Mouse (Mus musculus) MN1 (cell line): ENCODE measurements around the gene Kctd11.

Source experiments
- DNase-seq: peaks from one replicate; pipeline ENCODE4 v3.0.0-alpha.2; 2016; ENCODE audit warnings: low spot score

Kctd11 gene

DNA sequence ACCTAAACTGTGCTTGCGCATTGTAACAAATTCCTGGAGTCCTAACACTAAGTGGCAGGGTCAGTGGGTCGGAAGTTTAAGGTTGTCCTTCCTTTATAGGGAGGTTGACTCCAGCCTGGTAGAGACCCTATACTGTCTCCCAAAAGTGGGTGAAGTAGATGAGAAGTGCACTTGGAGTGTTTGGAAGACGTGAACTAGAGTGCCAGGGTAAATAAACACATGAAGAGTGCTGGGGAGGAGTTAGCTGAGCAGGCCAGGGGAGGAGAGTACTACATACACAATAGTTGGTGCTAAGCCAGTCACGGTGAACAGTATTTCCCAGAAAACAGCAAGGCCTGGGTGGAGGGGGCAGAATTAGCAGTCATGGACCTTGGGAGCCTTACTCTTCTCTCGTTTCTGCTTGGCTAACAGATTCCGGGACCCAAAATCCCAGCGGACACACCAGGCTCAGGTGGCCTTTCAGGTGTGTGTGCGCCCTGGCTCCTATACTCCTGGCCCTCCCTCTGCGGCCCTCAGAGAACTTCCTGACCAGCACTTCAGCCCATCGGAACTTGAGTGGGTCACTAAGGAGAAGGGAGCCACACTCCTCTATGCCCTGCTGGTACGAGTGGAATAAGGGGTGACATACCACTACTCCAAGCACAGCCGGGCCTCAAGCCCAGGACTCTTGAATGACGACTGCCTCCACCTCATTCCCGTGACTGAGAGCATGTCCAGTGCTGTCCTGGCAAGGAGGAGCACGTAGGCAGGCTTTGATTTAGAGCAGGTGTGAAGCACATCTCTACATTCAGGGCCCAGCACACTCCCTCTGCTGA, 31.7 kb upstream of the Kctd11 start:
- DNase-seq: no peak

DNA sequence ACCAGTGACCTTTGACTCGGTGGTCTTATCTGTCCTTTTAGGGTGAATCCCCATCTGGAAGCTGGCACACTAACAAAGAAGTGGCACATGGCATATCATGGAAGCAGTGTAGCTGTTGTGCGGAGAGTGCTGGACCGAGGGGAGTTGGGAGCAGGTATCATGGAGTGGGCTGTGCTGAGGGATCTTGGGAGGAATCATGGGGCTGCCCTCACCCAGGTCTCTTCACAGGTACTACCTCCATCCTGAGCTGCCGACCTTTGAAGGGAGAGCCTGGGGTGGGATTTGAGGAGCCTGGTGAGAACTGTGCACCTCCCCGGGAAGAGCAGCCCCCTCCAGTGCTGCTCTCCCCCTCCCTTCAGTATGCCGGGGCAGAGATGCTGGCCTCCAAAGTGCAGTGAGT, 30.5 kb upstream of the Kctd11 start:
- no peak for DNase-seq

DNA sequence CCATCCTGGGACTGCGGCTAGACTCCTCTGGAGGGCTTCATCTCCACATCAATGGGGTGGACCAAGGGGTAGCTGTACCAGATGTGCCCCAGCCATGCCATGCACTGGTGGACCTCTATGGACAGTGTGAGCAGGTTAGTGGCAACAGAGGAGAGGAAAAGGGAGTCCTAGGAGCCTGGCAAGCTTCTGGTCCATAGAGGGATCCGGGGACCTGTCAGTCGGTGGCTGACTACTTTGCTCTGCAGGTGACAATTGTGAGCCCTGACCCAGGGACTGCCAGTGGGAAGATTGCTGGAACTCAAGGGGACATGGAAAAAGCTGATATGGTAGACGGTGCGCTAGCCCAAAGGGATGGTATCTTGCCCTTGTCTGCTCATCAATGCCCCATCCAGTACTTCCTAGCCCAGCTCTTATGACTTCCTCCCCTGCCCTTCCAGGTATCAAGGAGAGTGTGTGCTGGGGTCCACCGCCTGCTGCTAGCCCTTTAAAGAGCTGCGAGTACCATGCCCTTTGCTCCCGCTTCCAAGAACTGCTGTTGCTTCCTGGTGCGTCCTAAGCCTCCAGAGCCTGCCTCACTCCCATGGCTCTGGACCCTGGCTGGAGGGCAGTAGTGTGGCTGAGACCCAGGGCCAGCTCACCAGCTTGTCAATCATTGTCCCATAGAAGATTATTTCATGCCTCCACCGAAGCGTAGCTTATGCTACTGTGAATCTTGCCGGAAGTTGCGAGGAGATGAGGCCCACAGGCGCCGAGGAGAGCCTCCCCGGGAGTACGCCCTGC, 29.8 kb upstream of the Kctd11 start:
- DNase-seq: no peak

DNA sequence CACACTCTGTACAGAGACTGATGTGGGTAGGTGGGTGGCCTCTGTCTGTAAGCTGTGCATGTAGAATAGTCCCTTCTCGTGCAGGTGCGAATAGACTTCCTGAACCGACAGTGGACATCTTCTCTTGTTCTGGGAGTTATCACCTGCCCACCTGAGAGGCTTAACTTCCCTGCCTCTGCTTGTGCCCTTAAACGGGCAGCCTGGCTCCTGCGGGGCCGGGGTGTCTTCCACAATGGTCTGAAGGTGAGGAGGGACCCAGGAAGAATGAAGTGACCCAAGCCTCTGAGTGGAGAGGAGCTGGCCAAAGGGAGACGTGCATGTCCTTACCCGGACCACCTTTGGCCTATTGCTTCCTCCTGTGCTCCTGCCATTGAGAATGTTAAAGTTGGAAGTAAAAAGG, 29.0 kb upstream of the Kctd11 start:
- no peak for DNase-seq

DNA sequence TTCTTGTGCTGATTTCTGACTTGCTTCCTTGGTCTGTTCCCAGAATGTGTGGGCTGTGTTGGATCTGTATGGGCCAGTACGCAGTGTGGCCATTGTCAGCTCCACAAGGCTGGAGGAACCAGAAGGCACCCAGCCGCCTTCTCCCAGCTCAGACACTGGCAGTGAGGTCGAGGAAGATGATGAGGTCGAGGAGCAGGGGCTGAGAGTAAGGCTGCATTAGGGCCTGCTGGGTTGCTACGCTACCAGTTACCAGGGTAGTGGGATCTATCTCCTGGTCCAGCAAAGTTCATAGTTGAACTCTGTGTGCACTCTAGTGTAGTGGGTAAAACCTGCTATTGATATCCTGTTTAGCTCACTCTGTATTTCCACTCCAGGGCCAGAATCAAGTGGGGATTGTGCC, 28.0 kb upstream of the Kctd11 start:
- DNase-seq: no peak

DNA sequence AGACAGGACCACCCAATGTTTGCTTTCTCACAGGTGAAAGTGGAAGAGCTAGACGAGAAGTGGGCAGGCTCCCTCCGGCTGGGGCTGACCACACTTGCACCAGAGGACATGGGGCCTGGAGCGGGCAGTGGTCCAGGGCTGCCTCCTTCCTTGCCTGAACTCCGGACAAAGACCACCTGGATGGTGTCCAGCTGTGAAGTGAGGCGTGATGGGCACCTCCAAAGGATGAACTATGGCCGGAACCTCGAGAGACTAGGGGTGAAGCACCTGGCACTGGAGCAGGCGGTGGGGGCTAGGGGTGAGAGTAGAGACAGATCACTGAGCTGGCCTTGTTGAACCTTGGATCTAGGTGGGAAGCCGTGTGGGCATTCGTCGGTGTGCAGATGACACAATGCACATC, 27.4 kb upstream of the Kctd11 start:
- no peak for DNase-seq

DNA sequence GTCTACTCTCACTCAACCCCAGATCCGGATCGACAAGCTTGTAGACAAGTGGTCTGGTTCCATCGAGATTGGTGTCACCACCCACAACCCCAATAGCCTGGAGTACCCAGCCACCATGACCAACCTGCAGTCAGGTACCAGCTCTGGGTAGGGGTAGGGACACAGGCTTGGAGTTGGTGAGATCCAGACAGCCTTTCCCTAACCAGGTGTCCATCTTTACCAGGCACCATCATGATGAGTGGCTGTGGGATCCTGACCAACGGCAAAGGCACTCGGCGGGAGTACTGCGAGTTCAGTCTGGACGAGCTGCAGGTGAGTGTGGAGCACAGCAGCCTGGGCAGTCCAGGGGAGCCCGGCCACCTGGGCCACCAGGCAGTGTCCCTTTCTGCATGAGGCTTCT, 23.1 kb upstream of the Kctd11 start:
- DNase-seq: no peak

DNA sequence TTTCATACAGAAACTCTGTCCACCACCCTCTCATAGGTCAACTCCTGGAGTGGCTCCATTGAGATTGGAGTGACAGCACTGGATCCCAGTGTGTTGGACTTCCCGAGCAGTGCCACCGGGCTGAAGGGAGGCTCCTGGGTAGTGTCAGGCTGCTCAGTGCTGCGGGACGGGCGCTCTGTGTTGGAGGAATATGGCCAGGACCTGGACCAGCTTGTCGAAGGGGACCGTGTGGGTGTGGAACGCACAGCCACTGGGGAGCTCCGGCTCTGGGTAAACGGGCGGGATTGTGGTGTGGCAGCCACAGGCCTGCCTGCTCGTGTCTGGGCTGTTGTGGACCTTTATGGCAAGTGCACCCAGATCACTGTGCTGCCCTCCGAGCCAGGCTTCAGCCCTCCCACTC, 21.8 kb upstream of the Kctd11 start:
- DNase-seq: no peak

DNA sequence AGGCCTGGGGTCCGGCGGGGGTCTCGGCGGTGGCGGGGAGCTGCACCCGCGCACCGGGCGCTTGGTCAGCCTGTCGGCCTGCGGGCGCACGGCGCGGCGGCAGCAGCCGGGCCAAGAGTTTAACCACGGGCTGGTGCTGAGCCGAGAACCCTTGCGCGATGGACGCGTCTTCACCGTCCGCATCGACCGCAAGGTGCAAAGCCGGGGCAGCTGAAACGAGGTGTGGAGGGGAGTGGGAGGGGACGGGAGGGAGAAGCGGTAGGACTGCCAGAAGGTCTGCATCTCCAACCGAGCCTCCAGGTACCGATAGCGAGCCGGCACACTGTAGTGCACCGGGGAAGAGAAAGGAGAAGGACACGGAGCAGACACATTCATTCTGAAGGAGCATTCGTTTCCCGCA, 20.8 kb upstream of the Kctd11 start:
- peak; percentile 46 for DNase-seq

DNA sequence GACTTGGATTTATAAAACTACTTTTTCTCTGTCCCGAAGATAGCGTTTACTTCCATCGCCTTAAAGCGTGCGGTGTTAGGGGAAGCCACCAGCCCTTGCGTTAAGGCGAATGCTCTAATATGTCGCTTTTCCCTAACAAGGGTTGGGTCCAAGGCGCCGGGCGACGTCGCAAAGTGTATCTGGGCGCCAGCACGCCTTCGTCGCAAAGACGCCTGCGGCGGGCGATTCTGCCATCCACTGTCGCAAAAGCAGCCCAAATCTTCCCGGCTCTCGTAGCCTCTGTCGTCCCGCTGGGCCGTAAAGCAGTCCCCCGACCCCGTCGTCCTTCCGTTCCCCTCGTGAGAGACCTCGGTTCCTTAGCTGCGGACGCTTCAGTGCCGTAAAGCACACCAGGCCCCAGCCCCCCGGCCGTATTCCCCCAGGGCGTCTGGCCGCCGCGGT, 20.2 kb upstream of the Kctd11 start:
- peak; percentile 98 for DNase-seq

DNA sequence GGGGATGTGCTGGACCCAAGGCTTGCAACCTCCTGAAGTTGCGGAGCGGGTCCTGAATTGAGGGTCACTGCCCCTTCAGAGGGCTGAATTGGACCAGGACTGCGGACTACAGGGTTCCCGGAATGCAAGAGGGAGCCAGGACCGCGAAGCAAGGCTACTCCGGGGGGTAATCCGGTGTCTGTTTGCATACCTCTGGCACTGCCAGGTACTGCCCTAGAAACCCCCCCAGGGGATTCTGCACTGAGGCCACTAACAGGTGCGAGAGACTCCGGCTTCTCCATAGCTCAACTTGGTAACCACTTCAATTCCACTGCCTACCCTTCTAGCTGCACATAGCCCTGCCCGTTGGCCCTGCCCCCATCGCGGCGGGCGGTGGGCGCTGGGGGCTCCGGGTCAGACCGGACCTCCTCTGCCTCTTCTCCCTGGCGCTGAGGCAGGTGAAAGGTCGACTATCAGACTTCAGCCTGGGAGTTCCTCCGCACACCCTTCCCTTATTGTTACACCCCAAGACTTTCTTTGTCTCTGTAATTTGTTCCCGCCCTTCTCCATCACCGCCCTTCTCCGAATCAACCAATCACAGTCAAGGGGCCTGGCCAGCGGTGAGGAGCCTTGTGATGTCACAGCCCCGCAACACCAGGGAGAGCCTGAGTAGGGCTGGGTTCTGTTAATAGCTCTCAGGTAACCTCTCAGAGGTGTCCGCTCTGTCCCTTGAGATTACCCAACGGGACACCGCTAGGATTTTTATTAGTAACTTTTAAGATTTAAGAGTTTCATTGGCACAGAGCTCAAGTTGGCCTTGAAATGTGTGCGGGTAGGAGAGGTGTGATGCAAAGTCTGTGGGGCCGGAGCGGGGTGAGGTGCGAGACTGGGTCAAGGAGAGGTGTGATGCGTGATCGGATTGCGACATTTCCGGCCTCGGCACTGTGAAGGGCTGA, 19.5 kb upstream of the Kctd11 start, which contains the start of the genes 2810408A11Rik and Neurl4:
Gene 2810408A11Rik (minus strand): TSS at position 517 of the 935 bp plus-strand sequence.
Gene Neurl4 (plus strand): TSS at position 602 of the 935 bp plus-strand sequence.
- DNase-seq: peak; percentile 91

DNA sequence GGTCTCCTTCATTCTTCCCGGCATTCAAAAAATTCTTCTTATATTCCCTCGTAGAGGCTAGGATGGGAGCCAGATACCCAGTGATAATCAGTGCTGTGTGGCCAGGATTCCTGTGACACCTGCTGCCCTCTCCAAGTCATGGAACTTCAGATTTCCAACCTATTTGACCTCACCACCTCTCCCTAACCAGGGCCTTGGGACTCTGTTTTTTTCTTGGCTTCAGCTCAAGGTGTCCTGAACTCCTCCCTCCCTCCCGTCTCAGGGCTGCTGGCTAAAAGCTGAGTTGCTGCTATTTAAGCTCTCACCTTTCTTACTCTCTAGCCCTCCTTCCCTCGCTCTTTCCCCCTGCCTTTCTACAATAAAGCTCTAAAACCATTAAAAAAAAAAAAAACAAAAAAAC, 18.7 kb upstream of the Kctd11 start:
- no peak for DNase-seq

DNA sequence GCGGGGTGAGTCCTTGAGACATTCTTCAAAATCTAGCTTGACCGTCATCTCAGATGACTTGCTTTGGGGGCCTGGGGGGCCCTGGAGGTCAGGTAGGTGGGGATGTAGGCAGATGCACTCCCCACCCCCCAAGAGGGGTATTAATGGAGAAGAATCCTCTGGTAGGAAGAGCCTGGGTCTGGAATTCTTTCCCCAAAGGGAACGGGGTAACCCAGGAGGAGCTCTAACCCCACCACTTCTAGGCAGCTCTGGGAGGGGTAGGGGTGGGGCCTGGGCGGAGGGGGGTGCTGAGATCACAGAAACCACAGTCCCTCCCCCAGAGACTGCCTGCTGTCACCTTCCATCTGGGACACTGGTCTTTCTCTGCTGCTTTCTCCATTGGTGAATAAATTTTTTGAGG, 14.1 kb upstream of the Kctd11 start, which contains the start of gene Acap1:
Gene Acap1 (minus strand): TSS at position 249 of the 400 bp plus-strand sequence.
- DNase-seq: no peak

DNA sequence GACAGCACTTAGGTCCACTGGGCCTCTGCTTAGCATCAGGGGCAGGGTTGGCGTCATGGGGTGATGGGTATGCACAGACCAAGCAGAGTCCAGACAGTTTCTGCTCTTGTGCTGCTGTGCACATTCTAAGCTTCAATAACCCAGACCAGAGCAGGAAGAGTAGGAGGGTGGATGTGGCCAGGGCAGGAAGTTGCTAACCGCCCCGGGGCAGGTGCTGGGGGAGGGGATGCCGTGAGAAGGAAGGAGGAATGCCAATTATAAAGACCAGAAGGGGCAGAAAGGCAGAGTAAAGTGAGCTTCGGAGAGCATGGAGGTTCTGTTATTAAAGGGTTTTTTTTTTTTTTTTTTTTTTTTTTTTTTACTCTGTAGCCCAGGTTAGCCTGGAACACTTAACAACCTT, 13.5 kb upstream of the Kctd11 start:
- no peak for DNase-seq

DNA sequence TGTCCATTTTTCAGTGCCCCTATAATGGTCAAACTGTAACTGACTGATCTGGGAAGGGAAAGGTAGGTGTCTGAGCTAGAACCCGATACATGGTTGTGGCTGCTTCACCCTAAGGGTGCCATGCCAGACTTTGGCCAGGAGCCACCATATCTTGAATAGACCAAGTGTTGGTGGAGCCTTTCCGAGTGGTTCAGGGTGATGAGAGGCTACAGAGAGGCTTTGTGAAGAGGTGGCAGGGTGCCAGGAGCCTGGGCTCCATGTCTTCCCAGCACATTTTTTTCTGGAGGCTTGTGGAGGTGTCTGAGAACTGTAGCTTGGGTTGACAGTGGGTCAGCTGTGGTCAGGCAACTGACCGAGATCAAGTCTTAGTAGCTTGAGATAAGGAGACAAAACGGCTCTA, 10.3 kb upstream of the Kctd11 start:
- no peak for DNase-seq

DNA sequence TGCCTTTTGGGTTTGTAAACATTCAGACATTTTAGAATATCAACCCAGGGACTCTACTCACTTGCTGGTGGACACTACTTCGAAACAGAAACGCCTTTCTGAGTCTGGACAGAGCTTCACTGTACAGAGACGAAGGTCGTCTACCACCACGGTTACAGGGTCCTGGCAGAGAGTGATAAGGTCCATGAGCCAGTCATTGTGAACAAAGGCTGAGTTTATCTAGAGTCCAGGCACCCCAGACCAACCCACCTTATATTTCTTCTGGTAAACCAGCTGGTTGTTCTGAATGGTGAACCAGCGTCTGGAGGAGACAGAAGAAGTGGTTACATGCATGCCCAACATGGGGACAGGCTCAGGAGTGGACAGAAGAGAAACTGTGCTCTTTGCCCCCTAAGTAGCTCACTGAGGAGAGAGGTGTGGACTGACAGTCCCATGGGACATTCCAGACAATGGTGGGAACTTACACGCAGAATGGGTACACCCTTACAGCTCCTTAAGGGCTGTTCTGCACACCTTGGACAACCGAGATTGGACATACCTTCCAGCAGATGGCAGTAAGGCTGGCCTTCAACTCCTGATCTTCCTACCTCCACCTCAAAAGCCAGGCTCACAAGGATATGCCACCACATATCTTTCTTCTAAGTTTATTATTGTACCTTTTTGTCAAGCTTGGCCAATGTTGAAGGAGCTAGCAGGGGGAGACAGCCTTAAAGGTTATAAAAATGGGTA, 5.9 kb upstream of the Kctd11 start:
- DNase-seq: no peak

DNA sequence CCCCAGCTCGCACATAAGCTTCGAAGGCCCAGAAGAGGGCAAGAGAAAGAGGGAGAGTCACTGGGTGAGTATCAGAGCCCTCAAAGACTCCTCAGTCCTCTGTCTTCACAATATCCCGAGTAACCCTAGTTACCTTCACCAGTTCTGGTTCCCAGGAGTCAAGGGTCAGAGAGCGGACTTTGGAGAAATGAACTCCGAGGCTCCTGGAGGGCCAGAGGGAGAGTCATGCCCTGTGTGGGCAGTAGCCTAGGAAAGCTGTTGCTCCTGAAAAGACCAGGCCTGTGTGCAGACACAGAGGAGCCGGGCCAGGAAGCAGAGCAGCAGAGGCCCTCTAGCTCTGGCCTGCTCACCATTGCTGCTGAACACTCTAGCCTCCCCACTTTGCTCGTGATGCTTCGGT, 3.5 kb upstream of the Kctd11 start:
- DNase-seq: no peak

DNA sequence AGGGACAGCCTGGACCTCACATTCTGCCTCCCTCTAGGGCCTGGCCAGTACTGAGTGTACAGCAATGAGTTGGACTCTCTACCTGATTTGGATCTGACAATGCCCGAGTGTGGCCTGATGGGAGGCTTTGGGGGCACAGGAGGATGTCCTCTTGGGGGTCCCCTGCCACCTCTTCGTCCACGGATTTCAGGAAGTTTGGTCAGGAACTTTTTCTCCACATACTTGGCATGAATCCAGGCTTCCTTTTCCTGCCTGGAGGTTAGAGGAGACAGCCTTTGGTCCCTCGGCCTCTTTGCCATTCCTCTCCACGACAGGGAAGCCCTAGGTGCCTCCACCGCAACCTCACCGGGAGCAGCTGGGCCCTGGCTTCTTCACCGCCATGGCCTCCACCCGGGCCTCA, 3.0 kb upstream of the Kctd11 start:
- no peak for DNase-seq

DNA sequence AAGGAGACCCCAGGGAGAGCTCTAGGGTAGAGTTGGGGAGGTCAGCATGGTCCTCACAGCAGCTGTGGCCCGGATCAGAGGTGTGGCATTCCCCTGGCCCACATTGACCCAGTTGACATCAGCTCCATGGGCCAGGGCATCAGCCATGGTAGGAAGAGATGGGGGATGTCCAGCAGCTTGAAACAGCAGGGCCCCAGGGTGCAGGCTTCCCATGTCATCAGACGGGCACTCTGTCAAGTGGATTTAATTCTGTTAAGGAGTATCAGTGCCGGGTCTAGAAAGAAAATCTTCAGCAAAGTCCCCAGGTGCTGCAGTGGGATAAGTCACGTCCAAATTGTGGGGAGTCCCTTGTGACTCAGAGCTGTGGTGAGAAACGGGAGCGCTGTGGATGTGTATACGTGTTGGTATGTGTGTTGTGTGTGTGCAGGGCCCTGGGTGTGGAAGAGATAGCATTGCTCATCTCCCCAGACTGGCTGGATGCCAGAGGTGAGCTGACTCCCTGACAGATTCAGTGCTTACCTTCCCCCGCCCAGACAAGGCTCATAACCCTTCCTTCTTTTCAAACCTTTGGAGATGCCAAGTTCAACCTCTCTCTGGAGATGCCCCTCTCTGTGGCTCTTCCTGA, 2.4 kb upstream of the Kctd11 start:
- DNase-seq: no peak

DNA sequence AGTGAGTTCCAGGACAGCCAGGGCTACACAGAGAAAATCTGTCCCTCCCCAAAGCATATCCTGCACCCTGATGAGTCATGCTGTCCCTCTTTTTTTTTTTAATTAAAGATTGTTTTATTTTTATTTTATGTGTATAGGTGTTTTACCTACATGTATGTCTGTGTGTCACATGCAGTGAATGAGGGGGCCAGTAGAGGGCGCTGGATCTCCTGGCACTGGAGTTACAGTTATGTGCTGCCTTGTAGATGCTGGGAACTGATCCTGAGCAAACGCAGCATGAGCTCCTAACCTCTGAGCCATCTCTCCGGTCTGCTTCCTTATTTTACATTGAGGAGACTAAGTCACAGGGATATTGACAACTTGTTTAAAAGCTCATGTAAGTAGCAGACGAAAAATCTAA, 1.9 kb upstream of the Kctd11 start:
- DNase-seq: no peak
